Mouse (Mus musculus) liver, adult 10 weeks (tissue): ENCODE results near the gene E130116L18Rik. TPM values are rescaled to one million over a fixed set of nuclear protein-coding genes. Genes with fewer than 3 reads are reported as not detected.

Source experiments
- polyA plus RNA-seq: library from polyadenylated mRNA; stranded (reverse); fragments of 350-450 nt; fragmentation: Illumina TruSeq; extraction: RNeasy Lipid Tissue Mini Kit (QIAGEN cat#74804); gene quantifications from one replicate; pipeline ENCODE4 v1.2.3, GENCODE M21; 2014; ENCODE audit warnings: low read depth, low replicate concordance

The E130116L18Rik gene
- polyA plus RNA-seq, result not detected

GRCm38 (mm10) chr5:25222752-25223702 lies at the start of gene E130116L18Rik:
TSS of gene E130116L18Rik (minus strand) at chr5:25223153.

DNA sequence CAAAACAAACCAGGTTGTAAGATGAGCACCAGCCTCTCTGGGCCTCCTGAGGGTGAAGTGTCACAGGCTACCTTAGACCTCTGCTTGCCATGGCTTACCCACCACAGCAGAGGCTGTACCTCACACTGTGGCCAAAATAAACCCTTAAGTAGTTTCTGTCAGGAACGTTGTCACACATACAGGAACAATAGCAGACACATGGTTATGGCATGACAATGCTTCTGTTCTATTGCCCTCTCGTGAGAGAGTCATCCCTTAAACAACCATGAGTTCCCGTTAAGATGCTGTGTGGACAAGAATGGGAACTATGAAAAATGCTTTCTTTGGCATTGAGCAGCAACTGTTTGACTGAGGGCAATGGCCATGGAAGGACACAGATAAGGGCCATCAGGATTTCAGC lies 1.3 kb downstream of the E130116L18Rik start, which contains the start of gene Galnt11:
Gene Galnt11 (plus strand): TSS at position 301 of the 400 bp plus-strand sequence.

DNA sequence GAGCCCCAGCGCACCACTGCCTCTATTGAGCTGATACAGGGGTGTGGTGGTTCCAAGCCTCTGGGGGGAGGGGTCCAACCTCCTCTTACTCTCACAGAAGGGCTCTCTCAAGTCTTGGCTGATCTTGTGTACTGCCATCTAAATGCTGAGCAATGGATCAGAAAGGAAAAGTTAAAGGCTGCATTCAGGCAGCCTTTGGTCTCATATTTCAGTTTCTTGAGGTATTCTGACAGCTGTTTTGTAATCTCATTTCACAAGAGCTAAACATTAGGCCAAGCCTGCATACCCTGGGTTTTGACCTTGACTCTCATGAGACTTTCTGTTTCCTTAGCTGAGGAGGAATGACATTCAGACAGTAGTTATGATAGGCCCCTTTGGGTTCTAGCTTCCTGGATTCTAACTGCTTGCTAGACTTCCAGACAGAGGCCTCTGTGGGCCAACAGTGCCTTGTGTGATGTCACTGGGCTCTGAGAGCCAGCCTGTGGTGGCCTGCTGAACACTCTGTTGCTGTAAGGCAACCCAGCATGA lies 41.9 kb downstream of the E130116L18Rik start, which contains the start of gene Galntl5:
Gene Galntl5 (plus strand): TSS at position 457 of the 528 bp plus-strand sequence.

Other genes with a start within 250 kb of the E130116L18Rik start
- 36.8 TPM for gene Prkag2, start 122.5 kb downstream of the E130116L18Rik start, polyA plus RNA-seq
- gene Galntl5, start 41.7 kb downstream of the E130116L18Rik start, polyA plus RNA-seq, result not detected
- 8.7 TPM for gene Galnt11, start 1.2 kb downstream of the E130116L18Rik start, polyA plus RNA-seq